ENCODE assay signal across 8 mouse cellular contexts in genomic region chrX:38473537-38474299, GRCm38 (mm10). TPM values are rescaled to one million over a fixed set of nuclear protein-coding genes. Genes with fewer than 3 reads are reported as not detected.
A peak's percentile ranks its signal among the peaks of the same experiment; 100 is the strongest.
DNase-seq lines count a peak whose midpoint lies in the region; ATAC-seq and TF ChIP-seq lines count a peak whose summit lies in the region.

No protein-coding gene starts in this region.

- peak; percentile 69 for TF ChIP-seq CTCF in midbrain, postnatal 0 days (IDR thresholded peaks at IDR 0.05)

- TF ChIP-seq POLR2A in limb, embryonic 14.5 days (IDR thresholded peaks at IDR 0.05; ENCODE audit: borderline replicate concordance, extremely low read depth, insufficient read depth, insufficient read length): no peak

- peak; percentile 85 for DNase-seq in 3134 (ENCODE audit: extremely low read depth, insufficient read length, low spot score)
- peak; percentile 71 to 83 for DNase-seq in adrenal gland, postnatal 36 days
- DNase-seq in embryonic facial prominence, embryonic 14.5 days (ENCODE audit: low spot score): peak; percentile 93
- DNase-seq in heart, adult 8-10 months (ENCODE audit: low spot score): peak; percentile 79
- DNase-seq in kidney, adult 9 months: peak; percentile 89
- DNase-seq in limb, embryonic 14.5 days (ENCODE audit: low spot score): peak; percentile 87
- peak; percentile 82 for DNase-seq in midbrain, postnatal 0 days (ENCODE audit: low spot score)
- DNase-seq in spleen, postnatal 14 days (ENCODE audit: low spot score in 2 of 2): peak; percentile 11 to 41

- WGBS in embryonic facial prominence, embryonic 14.5 days: 16% methylated on average over 32 of the region's 32 CpGs
- 15% methylated on average over 32 of the region's 32 CpGs for WGBS in limb, embryonic 14.5 days
- WGBS in midbrain, postnatal 0 days: 22% methylated on average over 32 of the region's 32 CpGs

- H3K9me3 ChIP-seq in embryonic facial prominence, embryonic 14.5 days (ENCODE audit: control insufficient read depth, low read length): no peaks in the 10 kb centered on the region
- no peaks in the 10 kb centered on the region for H3K9me3 ChIP-seq in limb, embryonic 14.5 days (ENCODE audit: control insufficient read depth, low read length)
- H3K9me3 ChIP-seq in midbrain, postnatal 0 days (ENCODE audit: low read length): no peaks in the 10 kb centered on the region

- H3K4me3 ChIP-seq in embryonic facial prominence, embryonic 14.5 days (ENCODE audit: low read depth, low read length): peak overlapping the region; percentile 47
- peak overlapping the region; percentile 46 for H3K4me3 ChIP-seq in limb, embryonic 14.5 days (replicated peaks; ENCODE audit: low read length)
- peak overlapping the region; percentile 48 for H3K4me3 ChIP-seq in midbrain, postnatal 0 days (ENCODE audit: low read depth, low read length)

- no peaks in the 10 kb centered on the region for H3K4me1 ChIP-seq in embryonic facial prominence, embryonic 14.5 days (ENCODE audit: control insufficient read depth, insufficient read depth, low read length)
- H3K4me1 ChIP-seq in limb, embryonic 14.5 days (ENCODE audit: control insufficient read depth, insufficient read depth, low read length): no peaks in the 10 kb centered on the region
- no peaks in the 10 kb centered on the region for H3K4me1 ChIP-seq in midbrain, postnatal 0 days (ENCODE audit: insufficient read depth, low read length)

- H3K27ac ChIP-seq in embryonic facial prominence, embryonic 14.5 days (replicated peaks; ENCODE audit: low read depth, low read length): peak overlapping the region; percentile 87
- peak overlapping the region; percentile 86 for H3K27ac ChIP-seq in limb, embryonic 14.5 days (replicated peaks; ENCODE audit: low read depth, low read length)
- no peak overlapping the region for H3K27ac ChIP-seq in midbrain, postnatal 0 days (ENCODE audit: low read depth, low read length)

- peak overlapping the region; percentile 48 for H3K4me2 ChIP-seq in embryonic facial prominence, embryonic 14.5 days (ENCODE audit: low read depth, low read length)
- H3K4me2 ChIP-seq in limb, embryonic 14.5 days (replicated peaks; ENCODE audit: low read depth, low read length, severe bottlenecking): peak overlapping the region; percentile 40
- H3K4me2 ChIP-seq in midbrain, postnatal 0 days (ENCODE audit: low read depth, low read length, poor library complexity, severe bottlenecking): peak overlapping the region; percentile 47

- ATAC-seq in embryonic facial prominence, embryonic 14.5 days (ENCODE audit: low read depth): peak; percentile 97
- ATAC-seq in limb, embryonic 14.5 days (ENCODE audit: low FRiP score, low read depth): peak; percentile 96
- peak; percentile 86 for ATAC-seq in midbrain, postnatal 0 days (ENCODE audit: low FRiP score)

- peak overlapping the region; percentile 63 for H3K9ac ChIP-seq in embryonic facial prominence, embryonic 14.5 days (ENCODE audit: low read depth, low read length)
- peak overlapping the region; percentile 58 for H3K9ac ChIP-seq in limb, embryonic 14.5 days (ENCODE audit: low read depth, low read length, severe bottlenecking)
- H3K9ac ChIP-seq in midbrain, postnatal 0 days (replicated peaks; ENCODE audit: low read length, poor library complexity, severe bottlenecking): 0 out of 2 replicates have a peak overlapping the region, but pooled peaks have one; percentile 33

- no peaks in the 10 kb centered on the region for H3K27me3 ChIP-seq in embryonic facial prominence, embryonic 14.5 days (replicated peaks; ENCODE audit: control insufficient read depth, insufficient read depth, low read length)
- H3K27me3 ChIP-seq in limb, embryonic 14.5 days (ENCODE audit: control insufficient read depth, insufficient read depth, low read length): no peaks in the 10 kb centered on the region
- H3K27me3 ChIP-seq in midbrain, postnatal 0 days (ENCODE audit: insufficient read depth, low read length): no peaks in the 10 kb centered on the region

- H3K36me3 ChIP-seq in embryonic facial prominence, embryonic 14.5 days (ENCODE audit: control insufficient read depth, insufficient read depth, low read length): no peaks in the 10 kb centered on the region
- H3K36me3 ChIP-seq in limb, embryonic 14.5 days (ENCODE audit: control insufficient read depth, insufficient read depth, low read length): no peaks in the 10 kb centered on the region
- no peaks in the 10 kb centered on the region for H3K36me3 ChIP-seq in midbrain, postnatal 0 days (ENCODE audit: insufficient read depth, low read length)

RNA-seq across cellular contexts. Expression of gene Lamp2, which starts 17.5 kb away (rescaled TPM):
- 100 to 1,000 TPM; 259 to 268 TPM for total RNA-seq in adrenal gland, postnatal 36 days (2021)
- polyA plus RNA-seq in embryonic facial prominence, embryonic 14.5 days (2014; fragmentation: Nextera tagmentation; extraction: Ambion mirVana): 173 and 185 TPM in 2 replicates
- 100 to 1,000 TPM; 135 to 137 (median 136) TPM for total RNA-seq in heart, adult 8-10 months (2022)
- polyA plus RNA-seq in limb, embryonic 14.5 days (2012; rRNA removed): 108 and 114 TPM in 2 replicates
- 169 and 172 TPM in 2 replicates for polyA plus RNA-seq in limb, embryonic 14.5 days (2014; fragmentation: Nextera tagmentation; extraction: Ambion mirVana)
- total RNA-seq in midbrain, postnatal 0 days (2014; rRNA removed): 55.5 and 66.9 TPM in 2 replicates
- polyA plus RNA-seq in midbrain, postnatal 0 days (2015; fragmentation: Nextera tagmentation; extraction: Ambion mirVana): 59.9 and 61.5 TPM in 2 replicates

Comparison
In these comparisons a context has a peak if more than half of its experiments do, and no peak if none do; other contexts are left out.
1. DNase-seq: peak in every context shown above with its lines; median percentile 93 in embryonic facial prominence, embryonic 14.5 days; 89 in kidney, adult 9 months; 87 in limb, embryonic 14.5 days; 85 in 3134; 82 in midbrain, postnatal 0 days; 79 in heart, adult 8-10 months; 77 in adrenal gland, postnatal 36 days; 26 in spleen, postnatal 14 days.